Mouse (Mus musculus) midbrain, embryonic 11.5 days (tissue): ENCODE measurements around the gene Ptprn2. TPM values are rescaled to one million over a fixed set of nuclear protein-coding genes. Genes with fewer than 3 reads are reported as not detected.

ENCODE experiments used
- ATAC-seq: fragments of 200-750 bp; cut with Nextera tagmentation; 2 replicates; pipeline ENCODE4 v1.8.0; 2017; ENCODE audit warnings: moderate TSS enrichment, moderate library complexity; ENCODE audit not compliant: low FRiP score
- DNase-seq: peaks from one replicate; pipeline ENCODE4 v3.0.0; 2015; ENCODE audit warnings: low spot score; ENCODE audit errors: missing footprints
- H3K27ac ChIP-seq: fragments of 300-500 bp; sonication (generic); 2 replicates; pipeline ENCODE4 v1.5.1; 2014; ENCODE audit warnings: low read depth, low read length
- H3K27me3 ChIP-seq: fragments of 300-500 bp; sonication (generic); 2 replicates; pipeline ENCODE4 v1.6.1; 2014; ENCODE audit warnings: mild to moderate bottlenecking, low read length, moderate library complexity, mixed read lengths; ENCODE audit not compliant: control insufficient read depth, insufficient read depth
- H3K36me3 ChIP-seq: fragments of 300-500 bp; sonication (generic); 2 replicates; pipeline ENCODE4 v1.6.1; 2014; ENCODE audit warnings: mild to moderate bottlenecking, low read length, moderate library complexity, mixed read lengths; ENCODE audit not compliant: control insufficient read depth, insufficient read depth
- H3K4me1 ChIP-seq: fragments of 300-500 bp; sonication (generic); 2 replicates; pipeline ENCODE4 v1.6.1; 2014; ENCODE audit warnings: low read length; ENCODE audit not compliant: control insufficient read depth, insufficient read depth
- H3K4me2 ChIP-seq: fragments of 300-500 bp; sonication (generic); 2 replicates; pipeline ENCODE4 v1.6.1; 2014; ENCODE audit warnings: mild to moderate bottlenecking, moderate library complexity
- H3K4me3 ChIP-seq: fragments of 300-500 bp; sonication (generic); 2 replicates; pipeline ENCODE4 v1.5.1; 2014; ENCODE audit warnings: low read depth, low read length
- H3K9ac ChIP-seq: fragments of 300-500 bp; sonication (generic); 2 replicates; pipeline ENCODE4 v1.6.1; 2014; ENCODE audit warnings: low read length
- H3K9me3 ChIP-seq: fragments of 300-500 bp; sonication (generic); 2 replicates; pipeline ENCODE4 v1.6.1; 2016; ENCODE audit warnings: low read length; ENCODE audit not compliant: control insufficient read depth
- WGBS: fragments of 180-500 bp; shearing (Covaris S2); extraction: QIAGEN DNeasy Blood & Tissue Kit; methylation state at CpG from one replicate; pipeline ENCODE4 v1.1.7; 2014; 5-methylcytosine and 5-hydroxymethylcytosine counted together
- polyA plus RNA-seq: library from polyadenylated mRNA; unstranded; fragments of >200 nt; fragmentation: Nextera tagmentation; extraction: Ambion mirVana; gene quantifications from 2 replicates; pipeline ENCODE4 v1.2.1, GENCODE M21; 2014

The Ptprn2 gene
- polyA plus RNA-seq, 1 experiment from 2014 or later, result 7.3 TPM

GRCm38 (mm10) chr12:116540608-116541007, 55.1 kb downstream of the Ptprn2 start:
- no peaks in the 10 kb centered on the region for H3K27me3 ChIP-seq
- no peak overlapping the region for H3K9ac ChIP-seq
- H3K4me1 ChIP-seq, result no peaks in the 10 kb centered on the region
- H3K4me2 ChIP-seq, result no peak overlapping the region
- WGBS, result 97% methylated on average over 1 of the region's 1 CpGs
- H3K27ac ChIP-seq, result no peak overlapping the region
- ATAC-seq (no peak), DNase-seq (no peak)
- H3K4me3 ChIP-seq, result no peak overlapping the region
- no peaks in the 10 kb centered on the region for H3K36me3 ChIP-seq
- H3K9me3 ChIP-seq, result no peaks in the 10 kb centered on the region

DNA sequence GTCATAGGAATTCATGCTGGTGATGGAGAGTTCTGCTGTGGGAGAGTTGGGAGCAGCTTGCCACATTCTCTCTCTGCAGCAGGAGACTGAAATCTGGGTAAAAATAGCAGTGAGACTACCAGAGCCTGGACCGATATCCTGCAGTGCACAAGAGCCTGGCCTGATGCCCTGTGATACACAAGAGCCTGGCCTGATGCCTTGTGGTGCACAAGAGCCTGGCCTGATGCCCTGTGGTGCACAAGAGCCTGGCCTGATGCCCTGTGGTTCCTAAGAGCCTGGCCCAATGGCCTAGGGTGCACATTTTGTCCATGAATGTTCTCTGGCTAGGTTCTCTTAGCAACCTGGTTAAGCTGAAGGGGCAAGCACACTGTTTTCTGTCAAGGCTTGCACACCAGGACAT, 64.5 kb downstream of the Ptprn2 start:
- H3K4me2 ChIP-seq, result no peak overlapping the region
- WGBS, result 88% methylated on average over 1 of the region's 1 CpGs
- no peak for DNase-seq
- H3K4me3 ChIP-seq, result no peak overlapping the region
- H3K36me3 ChIP-seq, result no peaks in the 10 kb centered on the region
- no peak overlapping the region for H3K9ac ChIP-seq
- no peak for ATAC-seq
- no peaks in the 10 kb centered on the region for H3K4me1 ChIP-seq
- no peaks in the 10 kb centered on the region for H3K27me3 ChIP-seq
- H3K9me3 ChIP-seq, result no peaks in the 10 kb centered on the region
- no peak overlapping the region for H3K27ac ChIP-seq

DNA sequence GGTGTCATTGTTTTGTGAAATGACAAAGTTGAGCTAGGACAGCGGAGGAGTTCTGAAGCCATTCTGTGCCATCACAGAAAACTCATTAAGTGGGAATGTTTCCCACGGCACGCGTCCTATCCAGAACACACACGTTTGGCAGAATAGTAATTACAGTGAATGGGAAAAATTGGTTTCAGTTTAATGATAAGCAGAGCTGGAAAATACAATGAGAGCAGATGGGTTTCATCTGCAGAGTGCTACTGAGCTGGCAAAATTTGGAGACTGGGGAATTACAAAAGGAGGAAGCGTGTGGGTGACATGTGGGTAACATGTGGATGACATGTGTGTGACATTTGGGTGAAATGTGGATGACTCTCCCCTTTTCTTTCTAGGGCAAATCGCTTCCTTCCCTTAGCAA, 66.0 kb downstream of the Ptprn2 start:
- Histone ChIP-seq H3K27me3 (no peaks in the 10 kb centered on the region), H3K36me3 (no peaks in the 10 kb centered on the region), H3K4me3 (no peak overlapping the region), H3K4me2 (no peak overlapping the region), H3K27ac (no peak overlapping the region), H3K9me3 (no peaks in the 10 kb centered on the region), H3K4me1 (no peaks in the 10 kb centered on the region), H3K9ac (no peak overlapping the region)
- WGBS, result 89% methylated on average over 7 of the region's 7 CpGs
- DNase-seq (no peak), ATAC-seq (no peak)

DNA sequence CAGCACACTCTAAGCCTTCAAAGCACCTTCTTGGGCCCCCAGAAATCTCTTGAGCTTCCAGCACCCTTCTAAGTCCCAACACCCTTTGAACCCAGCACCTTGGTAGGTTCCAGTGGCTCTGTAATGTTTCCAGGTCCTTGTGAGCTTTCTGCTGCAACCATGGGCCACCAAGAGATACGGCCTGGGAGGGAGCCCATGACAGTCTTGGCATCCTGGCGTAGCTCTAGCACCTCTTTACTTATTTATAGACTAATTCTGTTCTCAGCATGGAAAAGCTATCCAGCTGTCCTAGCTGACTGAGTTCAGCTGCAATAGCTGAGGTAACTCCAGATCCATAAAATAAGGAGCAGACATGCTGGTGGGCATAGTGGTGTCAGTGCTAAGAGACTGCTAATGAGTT, 66.8 kb downstream of the Ptprn2 start:
- DNase-seq, result no peak
- Histone ChIP-seq H3K9me3 (no peaks in the 10 kb centered on the region), H3K9ac (no peak overlapping the region), H3K4me3 (no peak overlapping the region), H3K4me1 (no peaks in the 10 kb centered on the region), H3K27me3 (no peaks in the 10 kb centered on the region), H3K4me2 (no peak overlapping the region), H3K27ac (no peak overlapping the region), H3K36me3 (no peaks in the 10 kb centered on the region)
- no peak for ATAC-seq
- WGBS, result 84% methylated on average over 2 of the region's 2 CpGs

DNA sequence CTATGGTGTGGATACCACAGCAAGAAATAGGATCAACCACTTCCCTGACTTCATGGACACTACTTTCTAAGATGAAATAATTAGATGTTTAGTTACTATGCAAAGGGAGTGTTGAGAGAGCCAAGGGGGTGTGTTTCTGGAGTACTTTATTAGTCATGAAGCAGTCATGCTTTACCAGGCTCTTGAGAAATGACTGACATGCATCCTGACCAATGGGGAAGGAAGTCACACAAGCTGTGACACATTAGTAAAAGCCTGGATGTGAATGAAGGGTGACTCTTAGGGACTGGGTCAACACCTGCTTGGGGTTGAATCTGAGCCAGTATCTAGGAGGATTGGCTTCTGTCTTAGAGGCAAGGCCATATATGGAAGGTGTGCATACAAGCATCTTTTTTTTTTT, 67.8 kb downstream of the Ptprn2 start:
- Histone ChIP-seq H3K4me3 (no peak overlapping the region), H3K4me1 (no peaks in the 10 kb centered on the region), H3K27me3 (no peaks in the 10 kb centered on the region), H3K9me3 (no peaks in the 10 kb centered on the region), H3K4me2 (no peak overlapping the region), H3K9ac (no peak overlapping the region), H3K36me3 (no peaks in the 10 kb centered on the region), H3K27ac (no peak overlapping the region)
- ATAC-seq (no peak), DNase-seq (no peak)

GRCm38 (mm10) chr12:116555964-116556363, 70.4 kb downstream of the Ptprn2 start:
- ATAC-seq (no peak), DNase-seq (no peak)
- Histone ChIP-seq H3K4me2 (no peak overlapping the region), H3K27me3 (no peaks in the 10 kb centered on the region), H3K4me3 (no peak overlapping the region), H3K27ac (no peak overlapping the region), H3K4me1 (no peaks in the 10 kb centered on the region), H3K36me3 (no peaks in the 10 kb centered on the region), H3K9me3 (no peaks in the 10 kb centered on the region), H3K9ac (no peak overlapping the region)
- 81% methylated on average over 4 of the region's 4 CpGs for WGBS

DNA sequence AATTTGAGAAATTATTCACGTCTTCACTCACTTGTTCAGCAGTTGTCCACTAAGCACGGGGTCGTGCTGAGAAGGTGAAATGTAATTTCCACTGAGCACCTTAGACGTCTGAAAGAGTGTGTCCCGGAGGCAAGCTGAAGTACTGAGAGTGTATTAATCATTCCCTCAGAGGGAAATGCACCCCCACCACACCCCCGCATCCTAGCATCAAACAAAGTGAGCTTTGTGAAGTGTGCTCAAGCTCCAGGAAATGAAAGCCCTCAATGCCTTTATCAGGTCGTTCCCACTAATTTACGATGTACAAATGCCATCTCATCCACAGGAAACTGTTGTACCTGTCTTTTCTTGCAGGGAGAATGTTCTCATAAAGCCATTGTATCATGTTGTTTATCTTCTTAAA, 78.9 kb downstream of the Ptprn2 start:
- H3K4me3 ChIP-seq, result no peak overlapping the region
- WGBS, result 84% methylated on average over 8 of the region's 8 CpGs
- no peak overlapping the region for H3K9ac ChIP-seq

DNA sequence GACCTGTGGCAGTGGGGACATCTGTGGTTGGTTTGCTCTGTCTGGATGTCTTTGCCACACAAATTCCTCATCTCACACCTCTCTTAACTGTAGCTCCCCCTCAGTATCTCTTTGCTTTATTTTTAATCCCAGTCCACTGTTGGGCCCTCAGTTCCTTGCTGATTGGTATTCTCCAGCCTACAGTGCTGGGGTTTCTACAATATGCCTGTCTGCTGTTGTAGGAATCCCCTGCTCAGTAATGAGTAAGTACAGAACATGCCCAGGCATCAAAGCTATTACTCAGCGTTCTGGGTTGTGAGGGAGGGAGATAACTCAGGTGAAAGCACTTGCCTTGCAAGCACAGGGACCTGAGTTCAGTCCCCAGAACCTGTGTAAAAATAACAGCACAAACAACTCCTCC, 81.2 kb downstream of the Ptprn2 start:
- Histone ChIP-seq H3K4me3 (no peak overlapping the region), H3K36me3 (no peaks in the 10 kb centered on the region), H3K9ac (no peak overlapping the region), H3K27ac (no peak overlapping the region), H3K9me3 (no peaks in the 10 kb centered on the region), H3K4me1 (no peaks in the 10 kb centered on the region), H3K27me3 (no peaks in the 10 kb centered on the region), H3K4me2 (no peak overlapping the region)
- DNase-seq (no peak), ATAC-seq (no peak)
- WGBS, result 74% methylated on average over 1 of the region's 1 CpGs

More for the DNA sequence above, 78.9 kb downstream of the Ptprn2 start:
- H3K9me3 ChIP-seq, result no peaks in the 10 kb centered on the region
- DNase-seq (peak; percentile 54), ATAC-seq (no peak)
- H3K27me3 ChIP-seq, result no peaks in the 10 kb centered on the region
- no peak overlapping the region for H3K4me2 ChIP-seq
- no peak overlapping the region for H3K27ac ChIP-seq
- H3K36me3 ChIP-seq, result no peaks in the 10 kb centered on the region
- H3K4me1 ChIP-seq, result no peaks in the 10 kb centered on the region

- no peak overlapping the region for H3K9ac ChIP-seq
- DNase-seq, result no peak
These were observed 81.7 kb downstream of the Ptprn2 start for GRCm38 (mm10) chr12:116567170-116567569.

DNA sequence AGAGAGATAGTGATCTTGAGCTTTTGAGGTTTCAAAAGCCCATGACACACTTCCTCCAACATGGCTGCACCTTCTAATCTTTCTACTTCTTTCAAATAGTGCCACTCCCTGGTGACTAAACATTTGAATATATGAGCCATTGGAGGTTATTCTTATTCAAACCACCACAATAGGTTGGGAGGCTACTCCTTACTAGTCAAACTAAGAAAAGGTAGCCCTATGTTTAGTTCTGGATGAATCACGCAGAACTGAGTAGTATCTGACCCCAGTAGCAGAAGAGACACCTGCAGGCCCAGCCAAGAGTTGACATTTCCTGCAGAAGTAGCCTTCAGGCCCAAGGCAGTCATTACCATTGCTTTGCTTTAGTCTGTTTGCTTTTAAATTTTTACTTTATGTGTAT, 84.0 kb downstream of the Ptprn2 start:
- DNase-seq, result no peak
- no peak overlapping the region for H3K4me3 ChIP-seq
- H3K9me3 ChIP-seq, result no peaks in the 10 kb centered on the region
- H3K4me1 ChIP-seq, result no peaks in the 10 kb centered on the region
- ATAC-seq, result no peak
- no peaks in the 10 kb centered on the region for H3K36me3 ChIP-seq
- H3K27ac ChIP-seq, result no peak overlapping the region
- H3K27me3 ChIP-seq, result no peaks in the 10 kb centered on the region
- no peak overlapping the region for H3K9ac ChIP-seq
- 69% methylated on average over 1 of the region's 1 CpGs for WGBS
- H3K4me2 ChIP-seq, result no peak overlapping the region

More at GRCm38 (mm10) chr12:116567170-116567569, 81.7 kb downstream of the Ptprn2 start:
- Histone ChIP-seq H3K4me1 (no peaks in the 10 kb centered on the region), H3K27me3 (no peaks in the 10 kb centered on the region), H3K27ac (no peak overlapping the region), H3K4me3 (no peak overlapping the region), H3K4me2 (no peak overlapping the region), H3K36me3 (no peaks in the 10 kb centered on the region), H3K9me3 (no peaks in the 10 kb centered on the region)
- 81% methylated on average over 2 of the region's 2 CpGs for WGBS
- ATAC-seq, result no peak
